Mouse (Mus musculus): ENCODE data around the gene Bdkrb2. TPM values are rescaled to one million over a fixed set of nuclear protein-coding genes. Genes with fewer than 3 reads are reported as not detected.
A peak's percentile ranks its signal among the peaks of the same experiment; 100 is the strongest.

Bdkrb2 gene
- polyA plus RNA-seq, 1 experiment from 2014 or later, result 2.4 TPM

GRCm38 (mm10) chr12:105611045-105611444 is 48.0 kb downstream of the Bdkrb2 start:
- WGBS, result 92% methylated on average over 2 of the region's 2 CpGs
- no peak overlapping the region for H3K4me2 ChIP-seq (ENCODE audit: low read length)
- no peaks in the 10 kb centered on the region for H3K27me3 ChIP-seq (ENCODE audit: control insufficient read depth, insufficient read depth, low read depth, low read length)
- ATAC-seq, result no peak
- H3K9ac ChIP-seq (ENCODE audit: low read depth, low read length), result no peak overlapping the region
- no peak overlapping the region for H3K27ac ChIP-seq (ENCODE audit: low read length)
- H3K36me3 ChIP-seq (ENCODE audit: control insufficient read depth, insufficient read depth, low read length), result peaks cover 9% of the 10 kb centered on the region; the same call in 1 of the 2 replicates
- H3K4me1 ChIP-seq (ENCODE audit: control insufficient read depth, insufficient read depth, low read length), result no peaks in the 10 kb centered on the region
- no peaks in the 10 kb centered on the region for H3K9me3 ChIP-seq (replicated peaks; ENCODE audit: control insufficient read depth, low read length, poor library complexity, severe bottlenecking)
- no peak overlapping the region for H3K4me3 ChIP-seq (ENCODE audit: low read depth, low read length)

GRCm38 (mm10) chr12:105611748-105612147 is 48.7 kb downstream of the Bdkrb2 start:
- Histone ChIP-seq H3K4me3 (ENCODE audit: low read depth, low read length) (no peak overlapping the region), H3K4me1 (ENCODE audit: control insufficient read depth, insufficient read depth, low read length) (no peaks in the 10 kb centered on the region), H3K9ac (ENCODE audit: low read depth, low read length) (no peak overlapping the region), H3K27me3 (ENCODE audit: control insufficient read depth, insufficient read depth, low read depth, low read length) (no peaks in the 10 kb centered on the region), H3K4me2 (ENCODE audit: low read length) (no peak overlapping the region; the same call in 1 of the 2 replicates), H3K9me3 (replicated peaks; ENCODE audit: control insufficient read depth, low read length, poor library complexity, severe bottlenecking) (no peaks in the 10 kb centered on the region), H3K36me3 (ENCODE audit: control insufficient read depth, insufficient read depth, low read length) (peaks cover 15% of the 10 kb centered on the region), H3K27ac (ENCODE audit: low read length) (no peak overlapping the region)
- WGBS, result 8% methylated on average over 7 of the region's 7 CpGs
- ATAC-seq, result peak; percentile 74

- H3K4me2 ChIP-seq (ENCODE audit: low read length), result no peak overlapping the region
Observed at GRCm38 (mm10) chr12:105613559-105613958, 50.5 kb downstream of the Bdkrb2 start.

GRCm38 (mm10) chr12:105622048-105622447 is 59.0 kb downstream of the Bdkrb2 start:
- 94% methylated on average over 7 of the region's 7 CpGs for WGBS
- Histone ChIP-seq H3K27me3 (ENCODE audit: control insufficient read depth, insufficient read depth, low read depth, low read length) (no peaks in the 10 kb centered on the region), H3K4me3 (ENCODE audit: low read depth, low read length) (no peak overlapping the region), H3K4me1 (ENCODE audit: control insufficient read depth, insufficient read depth, low read length) (no peaks in the 10 kb centered on the region), H3K36me3 (ENCODE audit: control insufficient read depth, insufficient read depth, low read length) (peaks cover 35% of the 10 kb centered on the region), H3K27ac (ENCODE audit: low read length) (no peak overlapping the region), H3K9ac (ENCODE audit: low read depth, low read length) (no peak overlapping the region), H3K9me3 (replicated peaks; ENCODE audit: control insufficient read depth, low read length, poor library complexity, severe bottlenecking) (no peaks in the 10 kb centered on the region), H3K4me2 (ENCODE audit: low read length) (no peak overlapping the region)
- ATAC-seq, result no peak

More at GRCm38 (mm10) chr12:105613559-105613958, 50.5 kb downstream of the Bdkrb2 start:
- Histone ChIP-seq H3K9me3 (replicated peaks; ENCODE audit: control insufficient read depth, low read length, poor library complexity, severe bottlenecking) (no peaks in the 10 kb centered on the region), H3K27ac (ENCODE audit: low read length) (no peak overlapping the region), H3K27me3 (ENCODE audit: control insufficient read depth, insufficient read depth, low read depth, low read length) (no peaks in the 10 kb centered on the region), H3K9ac (ENCODE audit: low read depth, low read length) (no peak overlapping the region), H3K36me3 (ENCODE audit: control insufficient read depth, insufficient read depth, low read length) (peaks cover 22% of the 10 kb centered on the region), H3K4me3 (ENCODE audit: low read depth, low read length) (no peak overlapping the region), H3K4me1 (ENCODE audit: control insufficient read depth, insufficient read depth, low read length) (no peaks in the 10 kb centered on the region)
- ATAC-seq, result no peak
- 92% methylated on average over 10 of the region's 10 CpGs for WGBS

GRCm38 (mm10) chr12:105622981-105623539 is 60.0 kb downstream of the Bdkrb2 start:
- Histone ChIP-seq H3K4me3 (ENCODE audit: low read depth, low read length) (no peak overlapping the region), H3K9me3 (replicated peaks; ENCODE audit: control insufficient read depth, low read length, poor library complexity, severe bottlenecking) (no peaks in the 10 kb centered on the region), H3K27ac (ENCODE audit: low read length) (no peak overlapping the region), H3K36me3 (ENCODE audit: control insufficient read depth, insufficient read depth, low read length) (peaks cover 40% of the 10 kb centered on the region), H3K4me1 (ENCODE audit: control insufficient read depth, insufficient read depth, low read length) (no peaks in the 10 kb centered on the region), H3K9ac (ENCODE audit: low read depth, low read length) (no peak overlapping the region), H3K4me2 (ENCODE audit: low read length) (no peak overlapping the region), H3K27me3 (ENCODE audit: control insufficient read depth, insufficient read depth, low read depth, low read length) (no peaks in the 10 kb centered on the region)
- ATAC-seq, result no peak
- 40% methylated on average over 12 of the region's 12 CpGs for WGBS

- Histone ChIP-seq H3K27me3 (ENCODE audit: control insufficient read depth, insufficient read depth, low read depth, low read length) (no peaks in the 10 kb centered on the region), H3K36me3 (ENCODE audit: control insufficient read depth, insufficient read depth, low read length) (peaks cover 28% of the 10 kb centered on the region), H3K4me2 (ENCODE audit: low read length) (no peak overlapping the region), H3K4me1 (ENCODE audit: control insufficient read depth, insufficient read depth, low read length) (no peaks in the 10 kb centered on the region), H3K9me3 (replicated peaks; ENCODE audit: control insufficient read depth, low read length, poor library complexity, severe bottlenecking) (no peaks in the 10 kb centered on the region), H3K9ac (ENCODE audit: low read depth, low read length) (no peak overlapping the region), H3K27ac (ENCODE audit: low read length) (no peak overlapping the region), H3K4me3 (ENCODE audit: low read depth, low read length) (no peak overlapping the region)
- WGBS, result 83% methylated on average over 7 of the region's 7 CpGs
- ATAC-seq, result no peak
Observed at GRCm38 (mm10) chr12:105625798-105626197, 62.8 kb downstream of the Bdkrb2 start.

- Histone ChIP-seq H3K4me3 (ENCODE audit: low read depth, low read length) (no peak overlapping the region), H3K4me2 (ENCODE audit: low read length) (no peak overlapping the region), H3K27ac (ENCODE audit: low read length) (no peak overlapping the region), H3K9me3 (replicated peaks; ENCODE audit: control insufficient read depth, low read length, poor library complexity, severe bottlenecking) (no peaks in the 10 kb centered on the region), H3K27me3 (ENCODE audit: control insufficient read depth, insufficient read depth, low read depth, low read length) (no peaks in the 10 kb centered on the region), H3K4me1 (ENCODE audit: control insufficient read depth, insufficient read depth, low read length) (no peaks in the 10 kb centered on the region), H3K36me3 (ENCODE audit: control insufficient read depth, insufficient read depth, low read length) (peaks cover 27% of the 10 kb centered on the region), H3K9ac (ENCODE audit: low read depth, low read length) (no peak overlapping the region)
- WGBS, result 95% methylated on average over 13 of the region's 13 CpGs
- no peak for ATAC-seq
Observed at GRCm38 (mm10) chr12:105634374-105635067, 71.5 kb downstream of the Bdkrb2 start.

GRCm38 (mm10) chr12:105636551-105636950 is 73.5 kb downstream of the Bdkrb2 start:
- Histone ChIP-seq H3K27ac (ENCODE audit: low read length) (no peak overlapping the region), H3K4me2 (ENCODE audit: low read length) (no peak overlapping the region), H3K27me3 (ENCODE audit: control insufficient read depth, insufficient read depth, low read depth, low read length) (no peaks in the 10 kb centered on the region), H3K9me3 (replicated peaks; ENCODE audit: control insufficient read depth, low read length, poor library complexity, severe bottlenecking) (no peaks in the 10 kb centered on the region), H3K4me3 (ENCODE audit: low read depth, low read length) (no peak overlapping the region), H3K36me3 (ENCODE audit: control insufficient read depth, insufficient read depth, low read length) (peaks cover 44% of the 10 kb centered on the region), H3K9ac (ENCODE audit: low read depth, low read length) (no peak overlapping the region), H3K4me1 (ENCODE audit: control insufficient read depth, insufficient read depth, low read length) (no peaks in the 10 kb centered on the region)
- no peak for ATAC-seq
- 95% methylated on average over 9 of the region's 9 CpGs for WGBS

GRCm38 (mm10) chr12:105637554-105637953 is 74.5 kb downstream of the Bdkrb2 start:
- no peak overlapping the region for H3K4me3 ChIP-seq (ENCODE audit: low read depth, low read length)
- ATAC-seq, result no peak
- no peaks in the 10 kb centered on the region for H3K4me1 ChIP-seq (ENCODE audit: control insufficient read depth, insufficient read depth, low read length)
- no peaks in the 10 kb centered on the region for H3K9me3 ChIP-seq (replicated peaks; ENCODE audit: control insufficient read depth, low read length, poor library complexity, severe bottlenecking)
- peaks cover 47% of the 10 kb centered on the region for H3K36me3 ChIP-seq (ENCODE audit: control insufficient read depth, insufficient read depth, low read length)
- WGBS, result 77% methylated on average over 4 of the region's 4 CpGs
- no peak overlapping the region for H3K4me2 ChIP-seq (ENCODE audit: low read length)
- no peaks in the 10 kb centered on the region for H3K27me3 ChIP-seq (ENCODE audit: control insufficient read depth, insufficient read depth, low read depth, low read length)
- H3K27ac ChIP-seq (ENCODE audit: low read length), result no peak overlapping the region
- no peak overlapping the region for H3K9ac ChIP-seq (ENCODE audit: low read depth, low read length)
